Mouse (Mus musculus) stomach, embryonic 14.5 days (tissue): ENCODE results near the gene Gm9922. TPM values are rescaled to one million over a fixed set of nuclear protein-coding genes. Genes with fewer than 3 reads are reported as not detected.
A peak's percentile ranks its signal among the peaks of the same experiment; 100 is the strongest.

Experiments used
- ATAC-seq: fragments of 200-750 bp; cut with Nextera tagmentation; 2 replicates; pipeline ENCODE4 v1.8.0; 2017; ENCODE audit warnings: low read depth, moderate TSS enrichment; ENCODE audit not compliant: insufficient number of reproducible peaks, insufficient read depth, low FRiP score
- H3K27ac ChIP-seq: fragments of 300-500 bp; sonication (generic); 2 replicates; pipeline ENCODE4 v1.5.1; 2014; ENCODE audit warnings: mild to moderate bottlenecking, low read length, moderate library complexity, mixed read lengths
- H3K27me3 ChIP-seq: fragments of 300-500 bp; sonication (generic); 2 replicates; pipeline ENCODE4 v1.6.1; 2014; ENCODE audit warnings: low read length, control low read depth, mixed read lengths; ENCODE audit not compliant: control insufficient read depth, insufficient read depth
- H3K36me3 ChIP-seq: fragments of 300-500 bp; sonication (generic); 2 replicates; pipeline ENCODE4 v1.6.1; 2014; ENCODE audit warnings: mild to moderate bottlenecking, control low read depth, low read length, moderate library complexity, mixed read lengths; ENCODE audit not compliant: control insufficient read depth, insufficient read depth
- H3K4me1 ChIP-seq: fragments of 300-500 bp; sonication (generic); 2 replicates; pipeline ENCODE4 v1.6.1; 2014; ENCODE audit warnings: low read length, control low read depth, mixed read lengths; ENCODE audit not compliant: control insufficient read depth, insufficient read depth
- H3K4me2 ChIP-seq: fragments of 300-500 bp; sonication (generic); replicated peaks from 2 replicates; pipeline ENCODE4 v1.6.1; 2014; ENCODE audit warnings: low read depth, low read length, control low read depth
- H3K4me3 ChIP-seq: fragments of 300-500 bp; sonication (generic); 2 replicates; pipeline ENCODE4 v1.5.1; 2014; ENCODE audit warnings: low read depth, low read length, control low read depth
- H3K9ac ChIP-seq: fragments of 300-500 bp; sonication (generic); replicated peaks from 2 replicates; pipeline ENCODE4 v1.6.1; 2014; ENCODE audit warnings: low read depth, mild to moderate bottlenecking, control low read depth, low read length, moderate library complexity, mixed read lengths
- H3K9me3 ChIP-seq: fragments of 300-500 bp; sonication (generic); 2 replicates; pipeline ENCODE4 v1.6.1; 2016; ENCODE audit warnings: low read depth, low read length, control low read depth; ENCODE audit not compliant: control insufficient read depth
- WGBS: fragments of 180-500 bp; shearing (Covaris S2); extraction: QIAGEN DNeasy Blood & Tissue Kit; methylation state at CpG from one replicate; pipeline ENCODE4 v1.1.7; 2014; 5-methylcytosine and 5-hydroxymethylcytosine counted together
- polyA plus RNA-seq: library from polyadenylated mRNA; unstranded; fragments of >200 nt; fragmentation: Nextera tagmentation; extraction: Ambion mirVana; gene quantifications from 2 replicates; pipeline ENCODE4 v1.2.1, GENCODE M21; 2014

The Gm9922 gene
- polyA plus RNA-seq, result 0.68 and 1.2 TPM in 2 replicates

- Histone ChIP-seq H3K36me3 (no peaks in the 10 kb centered on the region), H3K4me2 (peak within 1 kb of the TSS; percentile 98), H3K4me3 (peak within 1 kb of the TSS; percentile 64), H3K4me1 (no peaks in the 10 kb centered on the region; the same call in 1 of the 2 replicates), H3K27ac (no peak within 1 kb of the TSS), H3K27me3 (no peaks in the 10 kb centered on the region), H3K9ac (peak within 1 kb of the TSS; percentile 37; the same call in 1 of the 2 replicates), H3K9me3 (no peaks in the 10 kb centered on the region)
- 1% methylated on average over 51 of the region's 51 CpGs for WGBS
- ATAC-seq, result peak; percentile 88
Observed at GRCm38 (mm10) chr14:101729237-101729971, at the start of gene Gm9922, which contains the start of gene Lmo7. TSS of gene Gm9922 (minus strand) at chr14:101729814. TSS of gene Lmo7 (plus strand) at chr14:101729957.

- 89% methylated on average over 3 of the region's 3 CpGs for WGBS
- Histone ChIP-seq H3K4me1 (no peaks in the 10 kb centered on the region), H3K4me2 (no peak overlapping the region), H3K9me3 (no peaks in the 10 kb centered on the region), H3K27me3 (no peaks in the 10 kb centered on the region), H3K36me3 (no peaks in the 10 kb centered on the region), H3K27ac (no peak overlapping the region), H3K4me3 (no peak overlapping the region), H3K9ac (no peak overlapping the region)
- ATAC-seq, result no peak
Observed at GRCm38 (mm10) chr14:101778426-101778825, 48.8 kb upstream of the Gm9922 start.

GRCm38 (mm10) chr14:101777129-101777493, 47.5 kb upstream of the Gm9922 start:
- WGBS, result 45% methylated on average over 3 of the region's 3 CpGs
- H3K27ac ChIP-seq, result no peak overlapping the region
- H3K4me2 ChIP-seq, result no peak overlapping the region
- H3K4me3 ChIP-seq, result no peak overlapping the region
- no peak for ATAC-seq
- H3K27me3 ChIP-seq, result no peaks in the 10 kb centered on the region
- no peaks in the 10 kb centered on the region for H3K4me1 ChIP-seq
- H3K9me3 ChIP-seq, result no peaks in the 10 kb centered on the region
- no peaks in the 10 kb centered on the region for H3K36me3 ChIP-seq
- no peak overlapping the region for H3K9ac ChIP-seq

- WGBS, result 24% methylated on average over 4 of the region's 4 CpGs
Observed at GRCm38 (mm10) chr14:101776296-101777128, 46.9 kb upstream of the Gm9922 start.

GRCm38 (mm10) chr14:101774631-101775030, 45.0 kb upstream of the Gm9922 start:
- no peak overlapping the region for H3K4me3 ChIP-seq
- H3K4me1 ChIP-seq, result no peaks in the 10 kb centered on the region
- no peaks in the 10 kb centered on the region for H3K9me3 ChIP-seq
- H3K9ac ChIP-seq, result no peak overlapping the region
- H3K4me2 ChIP-seq, result no peak overlapping the region
- WGBS, result 46% methylated on average over 4 of the region's 4 CpGs
- no peak for ATAC-seq
- H3K27me3 ChIP-seq, result no peaks in the 10 kb centered on the region
- no peak overlapping the region for H3K27ac ChIP-seq
- no peaks in the 10 kb centered on the region for H3K36me3 ChIP-seq

More at GRCm38 (mm10) chr14:101776296-101777128, 46.9 kb upstream of the Gm9922 start:
- H3K4me1 ChIP-seq, result no peaks in the 10 kb centered on the region
- no peak overlapping the region for H3K4me3 ChIP-seq
- ATAC-seq, result no peak
- no peak overlapping the region for H3K9ac ChIP-seq
- H3K36me3 ChIP-seq, result no peaks in the 10 kb centered on the region
- no peaks in the 10 kb centered on the region for H3K9me3 ChIP-seq
- H3K4me2 ChIP-seq, result no peak overlapping the region
- no peak overlapping the region for H3K27ac ChIP-seq
- H3K27me3 ChIP-seq, result no peaks in the 10 kb centered on the region

- H3K9ac ChIP-seq, result no peak overlapping the region
- no peaks in the 10 kb centered on the region for H3K27me3 ChIP-seq
- H3K4me1 ChIP-seq, result no peaks in the 10 kb centered on the region
- no peaks in the 10 kb centered on the region for H3K9me3 ChIP-seq
- 94% methylated on average over 6 of the region's 6 CpGs for whole genome bisulfite sequencing
- no peak overlapping the region for H3K4me3 ChIP-seq
- H3K27ac ChIP-seq, result no peak overlapping the region
- no peaks in the 10 kb centered on the region for H3K36me3 ChIP-seq
- no peak overlapping the region for H3K4me2 ChIP-seq
- ATAC-seq, result no peak
Observed at GRCm38 (mm10) chr14:101771756-101772155, 42.1 kb upstream of the Gm9922 start.

- Histone ChIP-seq H3K9me3 (no peaks in the 10 kb centered on the region), H3K36me3 (no peaks in the 10 kb centered on the region), H3K9ac (no peak overlapping the region), H3K27me3 (no peaks in the 10 kb centered on the region), H3K4me1 (no peaks in the 10 kb centered on the region), H3K27ac (no peak overlapping the region), H3K4me3 (no peak overlapping the region), H3K4me2 (no peak overlapping the region)
- WGBS, result 84% methylated on average over 5 of the region's 5 CpGs
- no peak for ATAC-seq
Observed at GRCm38 (mm10) chr14:101771336-101771735, 41.7 kb upstream of the Gm9922 start.

- Histone ChIP-seq H3K4me3 (no peak overlapping the region), H3K4me2 (no peak overlapping the region), H3K4me1 (no peaks in the 10 kb centered on the region), H3K36me3 (no peaks in the 10 kb centered on the region), H3K9me3 (no peaks in the 10 kb centered on the region), H3K9ac (no peak overlapping the region), H3K27ac (no peak overlapping the region), H3K27me3 (no peaks in the 10 kb centered on the region)
- 30% methylated on average over 3 of the region's 3 CpGs for WGBS
- no peak for ATAC-seq
Observed at GRCm38 (mm10) chr14:101763762-101764295, 34.2 kb upstream of the Gm9922 start.
